Mouse (Mus musculus) midbrain, embryonic 16.5 days (tissue): ENCODE data around the gene Pradc1. TPM values are rescaled to one million over a fixed set of nuclear protein-coding genes. Genes with fewer than 3 reads are reported as not detected.

Experiments used
- ATAC-seq: fragments of 200-750 bp; cut with Nextera tagmentation; 2 replicates; pipeline ENCODE4 v1.8.0; 2017; ENCODE audit warnings: moderate TSS enrichment
- H3K27ac ChIP-seq: fragments of 300-500 bp; sonication (generic); 2 replicates; pipeline ENCODE4 v1.5.1; 2014; ENCODE audit warnings: mild to moderate bottlenecking, low read length, mixed read lengths
- H3K27me3 ChIP-seq: fragments of 300-500 bp; sonication (generic); 2 replicates; pipeline ENCODE4 v1.6.1; 2014; ENCODE audit warnings: low read depth, low read length, mixed read lengths; ENCODE audit not compliant: control insufficient read depth, insufficient read depth
- H3K36me3 ChIP-seq: fragments of 300-500 bp; sonication (generic); 2 replicates; pipeline ENCODE4 v1.6.1; 2014; ENCODE audit warnings: mild to moderate bottlenecking, low read length, moderate library complexity, mixed read lengths; ENCODE audit not compliant: control insufficient read depth, insufficient read depth
- H3K4me1 ChIP-seq: fragments of 300-500 bp; sonication (generic); 2 replicates; pipeline ENCODE4 v1.6.1; 2014; ENCODE audit warnings: mild to moderate bottlenecking, low read length, mixed read lengths; ENCODE audit not compliant: control insufficient read depth, insufficient read depth
- H3K4me2 ChIP-seq: fragments of 300-500 bp; sonication (generic); 2 replicates; pipeline ENCODE4 v1.6.1; 2014; ENCODE audit warnings: mild to moderate bottlenecking, low read length, mixed read lengths
- H3K4me3 ChIP-seq: fragments of 300-500 bp; sonication (generic); 2 replicates; pipeline ENCODE4 v1.5.1; 2014; ENCODE audit warnings: low read depth, mild to moderate bottlenecking, low read length, moderate library complexity, mixed read lengths
- H3K9ac ChIP-seq: fragments of 300-500 bp; sonication (generic); 2 replicates; pipeline ENCODE4 v1.6.1; 2014; ENCODE audit warnings: low read depth, low read length, mixed read lengths
- H3K9me3 ChIP-seq: fragments of 300-500 bp; sonication (generic); replicated peaks from 2 replicates; pipeline ENCODE4 v1.6.1; 2014; ENCODE audit warnings: mild to moderate bottlenecking, low read length, mixed read lengths; ENCODE audit not compliant: control insufficient read depth, poor library complexity, severe bottlenecking
- WGBS: fragments of 180-500 bp; shearing (Covaris S2); extraction: QIAGEN DNeasy Blood & Tissue Kit; methylation state at CpG from one replicate; pipeline ENCODE4 v1.1.7; 2014; 5-methylcytosine and 5-hydroxymethylcytosine counted together
- polyA plus RNA-seq: library from polyadenylated mRNA; unstranded; fragments of >200 nt; fragmentation: Nextera tagmentation; extraction: Ambion mirVana; gene quantifications from 2 replicates; pipeline ENCODE4 v1.2.1, GENCODE M21; 2015

Gene Pradc1
- polyA plus RNA-seq, 1 experiment from 2014 or later = 24.7 TPM

GRCm38 (mm10) chr6:85444266-85444965 is 7.4 kb downstream of the Pradc1 start:
- ATAC-seq = no peak
- Histone ChIP-seq H3K4me2 (no peak overlapping the region), H3K27ac (no peak overlapping the region), H3K36me3 (peaks cover 16% of the 10 kb centered on the region), H3K4me1 (no peaks in the 10 kb centered on the region), H3K4me3 (no peak overlapping the region), H3K9ac (no peak overlapping the region), H3K9me3 (no peaks in the 10 kb centered on the region), H3K27me3 (no peaks in the 10 kb centered on the region)
- WGBS = 93% methylated on average over 8 of the region's 8 CpGs

GRCm38 (mm10) chr6:85443488-85444233 is 8.1 kb downstream of the Pradc1 start:
- WGBS = 97% methylated on average over 3 of the region's 3 CpGs
- peaks cover 17% of the 10 kb centered on the region for H3K36me3 ChIP-seq

GRCm38 (mm10) chr6:85441142-85441541 is 10.6 kb downstream of the Pradc1 start:
- no peak overlapping the region for H3K4me2 ChIP-seq
- WGBS = 86% methylated on average over 4 of the region's 4 CpGs
- H3K9me3 ChIP-seq = no peaks in the 10 kb centered on the region
- ATAC-seq = no peak
- no peak overlapping the region for H3K27ac ChIP-seq
- H3K4me1 ChIP-seq = no peaks in the 10 kb centered on the region
- no peak overlapping the region for H3K4me3 ChIP-seq
- H3K9ac ChIP-seq = no peak overlapping the region
- H3K36me3 ChIP-seq = peaks cover 15% of the 10 kb centered on the region
- no peaks in the 10 kb centered on the region for H3K27me3 ChIP-seq

More at GRCm38 (mm10) chr6:85443488-85444233, 8.1 kb downstream of the Pradc1 start:
- Histone ChIP-seq H3K9me3 (no peaks in the 10 kb centered on the region), H3K4me1 (no peaks in the 10 kb centered on the region), H3K4me3 (no peak overlapping the region), H3K27me3 (no peaks in the 10 kb centered on the region), H3K9ac (no peak overlapping the region), H3K4me2 (no peak overlapping the region), H3K27ac (no peak overlapping the region)
- no peak for ATAC-seq

GRCm38 (mm10) chr6:85436631-85437030 is 15.1 kb downstream of the Pradc1 start:
- Histone ChIP-seq H3K27ac (no peak overlapping the region), H3K27me3 (no peaks in the 10 kb centered on the region), H3K9me3 (no peaks in the 10 kb centered on the region), H3K4me3 (no peak overlapping the region), H3K9ac (no peak overlapping the region), H3K4me2 (no peak overlapping the region), H3K4me1 (peaks cover 10% of the 10 kb centered on the region), H3K36me3 (peaks cover 3% of the 10 kb centered on the region; the same call in 1 of the 2 replicates)
- ATAC-seq = no peak
- 91% methylated on average over 5 of the region's 6 CpGs for WGBS

GRCm38 (mm10) chr6:85436204-85436603 is 15.6 kb downstream of the Pradc1 start:
- Histone ChIP-seq H3K4me3 (no peak overlapping the region), H3K9me3 (no peaks in the 10 kb centered on the region), H3K4me1 (peaks cover 10% of the 10 kb centered on the region), H3K36me3 (peaks cover 3% of the 10 kb centered on the region; the same call in 1 of the 2 replicates), H3K4me2 (no peak overlapping the region), H3K9ac (no peak overlapping the region), H3K27me3 (no peaks in the 10 kb centered on the region), H3K27ac (no peak overlapping the region)
- 95% methylated on average over 1 of the region's 1 CpGs for WGBS
- ATAC-seq = no peak

- H3K9me3 ChIP-seq = no peaks in the 10 kb centered on the region
- peaks cover 3% of the 10 kb centered on the region; the same call in 1 of the 2 replicates for H3K36me3 ChIP-seq
- ATAC-seq = no peak
- H3K4me1 ChIP-seq = peaks cover 10% of the 10 kb centered on the region
- H3K4me3 ChIP-seq = no peak overlapping the region
- H3K27ac ChIP-seq = no peak overlapping the region
- no peaks in the 10 kb centered on the region for H3K27me3 ChIP-seq
- H3K9ac ChIP-seq = no peak overlapping the region
- no peak overlapping the region for H3K4me2 ChIP-seq
- 84% methylated on average over 5 of the region's 5 CpGs for WGBS
Measured at GRCm38 (mm10) chr6:85433865-85434264, 17.9 kb downstream of the Pradc1 start.

- Histone ChIP-seq H3K9ac (peak within 1 kb of the TSS; percentile 85), H3K27ac (no peak within 1 kb of the TSS), H3K27me3 (no peaks in the 10 kb centered on the region), H3K4me3 (peak within 1 kb of the TSS; percentile 86), H3K9me3 (no peaks in the 10 kb centered on the region), H3K36me3 (no peaks in the 10 kb centered on the region), H3K4me2 (peak within 1 kb of the TSS; percentile 90), H3K4me1 (peaks cover 10% of the 10 kb centered on the region)
- ATAC-seq = peak; percentile 75
- 1% methylated on average over 37 of the region's 39 CpGs for WGBS
Measured at GRCm38 (mm10) chr6:85431842-85432431, 19.8 kb downstream of the Pradc1 start, which contains the start of gene Smyd5. TSS of gene Smyd5 (plus strand) at chr6:85431989.

- Histone ChIP-seq H3K27ac (no peak overlapping the region), H3K4me2 (peak overlapping the region; percentile 90), H3K4me3 (peak overlapping the region; percentile 86), H3K27me3 (no peaks in the 10 kb centered on the region), H3K4me1 (peaks cover 10% of the 10 kb centered on the region), H3K9me3 (no peaks in the 10 kb centered on the region), H3K9ac (peak overlapping the region; percentile 85), H3K36me3 (no peaks in the 10 kb centered on the region)
- peak; percentile 75 for ATAC-seq
- 50% methylated on average over 8 of the region's 8 CpGs for WGBS
Measured at GRCm38 (mm10) chr6:85431274-85431841, 20.4 kb downstream of the Pradc1 start.
